Mouse (Mus musculus) embryo, embryonic 11 days (tissue): ENCODE measurements around the gene Lasp1.
A peak's percentile ranks its signal among the peaks of the same experiment; 100 is the strongest.
"Not testable (repeated sequence)": the region's sequence is repeated elsewhere in the genome, so short reads cannot be mapped to it uniquely, and the experiment has no call there.

ENCODE experiments used
- DNase-seq: peaks from one replicate; pipeline ENCODE4 v3.0.0-alpha.2; 2015

The Lasp1 gene

GRCm38 (mm10) chr11:97798782-97799145, at the start of gene Lasp1:
Gene Lasp1, plus strand, starts transcription at chr11:97799000.
- peak; percentile 85 for DNase-seq

GRCm38 (mm10) chr11:97753277-97753676, 45.5 kb upstream of the Lasp1 start:
- no peak for DNase-seq

- DNase-seq = no peak
Measured at GRCm38 (mm10) chr11:97758125-97758524, 40.7 kb upstream of the Lasp1 start.

- no peak for DNase-seq
Measured at GRCm38 (mm10) chr11:97758942-97759341, 39.9 kb upstream of the Lasp1 start.

- peak; percentile 10 for DNase-seq
Measured at GRCm38 (mm10) chr11:97761638-97762037, 37.2 kb upstream of the Lasp1 start.

- DNase-seq = peak; percentile 96
Measured at GRCm38 (mm10) chr11:97766154-97766881, 32.5 kb upstream of the Lasp1 start, which contains the start of gene Cwc25. Gene Cwc25, minus strand, starts transcription at chr11:97766556.

- no peak for DNase-seq
Measured at GRCm38 (mm10) chr11:97769704-97770103, 29.1 kb upstream of the Lasp1 start.

GRCm38 (mm10) chr11:97771410-97771809, 27.4 kb upstream of the Lasp1 start:
- no peak for DNase-seq

- no peak for DNase-seq
Measured at GRCm38 (mm10) chr11:97775186-97775585, 23.6 kb upstream of the Lasp1 start.

- DNase-seq = peak; percentile 19
Measured at GRCm38 (mm10) chr11:97775808-97776496, 22.8 kb upstream of the Lasp1 start, which contains the start of gene 1700001P01Rik. Gene 1700001P01Rik, minus strand, starts transcription at chr11:97775918.

GRCm38 (mm10) chr11:97776497-97777128, 22.2 kb upstream of the Lasp1 start:
- peak; percentile 16 for DNase-seq

- peak; percentile 50 for DNase-seq
Measured at GRCm38 (mm10) chr11:97777129-97777529, 21.7 kb upstream of the Lasp1 start.

- DNase-seq = no peak
Measured at GRCm38 (mm10) chr11:97778918-97779317, 19.9 kb upstream of the Lasp1 start.

GRCm38 (mm10) chr11:97779968-97780701, 18.7 kb upstream of the Lasp1 start:
- DNase-seq = no peak

GRCm38 (mm10) chr11:97781478-97781831, 17.3 kb upstream of the Lasp1 start:
- DNase-seq = no peak

- peak; percentile 99 for DNase-seq
Measured at GRCm38 (mm10) chr11:97781832-97782563, 16.8 kb upstream of the Lasp1 start, which contains the start of gene Rpl23. Gene Rpl23, minus strand, starts transcription at chr11:97782437.

- DNase-seq = no peak
Measured at GRCm38 (mm10) chr11:97782564-97782895, 16.3 kb upstream of the Lasp1 start.

- no peak for DNase-seq
Measured at GRCm38 (mm10) chr11:97787961-97788360, 10.8 kb upstream of the Lasp1 start.

- DNase-seq = no peak
Measured at GRCm38 (mm10) chr11:97789727-97790126, 9.1 kb upstream of the Lasp1 start.

GRCm38 (mm10) chr11:97790778-97791438, 7.9 kb upstream of the Lasp1 start:
- not testable (repeated sequence) for DNase-seq

- peak; percentile 65 for DNase-seq
Measured at GRCm38 (mm10) chr11:97793165-97793564, 5.6 kb upstream of the Lasp1 start.

GRCm38 (mm10) chr11:97796910-97797309, 1.9 kb upstream of the Lasp1 start:
- DNase-seq = peak; percentile 73
